26 mouse cellular contexts compared by ENCODE assay signal in genomic region chr9:65218916-65219315, GRCm38 (mm10). TPM values are rescaled to one million over a fixed set of nuclear protein-coding genes. Genes with fewer than 3 reads are reported as not detected.
DNase-seq lines count a peak whose midpoint lies in the region; ATAC-seq and TF ChIP-seq lines count a peak whose summit lies in the region.
"Had no signal": no experiment of that assay in that cellular context is flagged by ENCODE, and none has a peak within 500 bp of the region (broad histone marks: within the 10 kb centered on the region; RNA-seq: fewer than 3 reads in every experiment).

No protein-coding gene starts in this region.

- H3K4me3 ChIP-seq in gastrocnemius, adult 2 months, result peak overlapping the region; percentile 40; the same call in 1 of the 2 replicates
- H3K4me3 ChIP-seq in G1E (ENCODE audit: low read depth, low read length), result peak overlapping the region; percentile 38; the same call in 1 of the 2 replicates
- H3K4me3 ChIP-seq in liver, embryonic 13.5 days (replicated peaks), result no peak overlapping the region
- no peak overlapping the region for H3K4me3 ChIP-seq in liver, embryonic 16.5 days (ENCODE audit: low read depth, low read length)
- no peak overlapping the region for H3K4me3 ChIP-seq in midbrain, embryonic 13.5 days (replicated peaks)
- no peak overlapping the region for H3K4me3 ChIP-seq in kidney, adult 2 months (ENCODE audit: insufficient read depth, low read depth, low read length)
- H3K4me3 ChIP-seq in layer of hippocampus, adult 2 months, result no peak overlapping the region
- H3K4me3 ChIP-seq: embryonic facial prominence, embryonic 13.5 days; forebrain, embryonic 12.5 days; forebrain, embryonic 15.5 days; heart, embryonic 15.5 days had no signal

- H3K9ac ChIP-seq in liver, embryonic 13.5 days, result peak overlapping the region; percentile 99
- peak overlapping the region; percentile 0; the same call in 1 of the 2 replicates for H3K9ac ChIP-seq in liver, embryonic 16.5 days (ENCODE audit: low read depth, low read length)
- H3K9ac ChIP-seq in midbrain, embryonic 13.5 days (replicated peaks), result no peak overlapping the region
- H3K9ac ChIP-seq: embryonic facial prominence, embryonic 13.5 days; forebrain, embryonic 12.5 days; forebrain, embryonic 15.5 days; heart, embryonic 15.5 days; hindbrain, embryonic 14.5 days had no signal

- WGBS in liver, embryonic 13.5 days (ENCODE audit: insufficient replicate concordance), result 50% methylated on average over 1 of the region's 1 CpGs
- WGBS in liver, embryonic 16.5 days (ENCODE audit: insufficient replicate concordance), result 52% methylated on average over 1 of the region's 1 CpGs
- 67% methylated on average over 1 of the region's 1 CpGs for WGBS in midbrain, embryonic 13.5 days
- WGBS in kidney, adult 2 months, result 62% methylated on average over 1 of the region's 1 CpGs

- H3K9me3 ChIP-seq in G1E (replicated peaks), result peaks cover 7% of the 10 kb centered on the region
- H3K9me3 ChIP-seq in liver, embryonic 13.5 days (replicated peaks), result no peaks in the 10 kb centered on the region
- no peaks in the 10 kb centered on the region for H3K9me3 ChIP-seq in liver, embryonic 16.5 days (replicated peaks; ENCODE audit: control insufficient read depth, low read length)
- no peaks in the 10 kb centered on the region for H3K9me3 ChIP-seq in midbrain, embryonic 13.5 days
- H3K9me3 ChIP-seq: embryonic facial prominence, embryonic 13.5 days; forebrain, embryonic 12.5 days; forebrain, embryonic 15.5 days; heart, embryonic 15.5 days had no signal

- no peak for TF ChIP-seq CTCF in gastrocnemius, adult 2 months (IDR thresholded peaks at IDR 0.05)
- no peak for TF ChIP-seq CTCF in G1E (IDR thresholded peaks at IDR 0.05; ENCODE audit: low read depth, low read length)
- TF ChIP-seq CTCF in kidney, adult 2 months (conservative IDR thresholded peaks at IDR 0.05; ENCODE audit: insufficient read depth, insufficient read length, low read depth, low read length), result no peak
- no peak for TF ChIP-seq CTCF in layer of hippocampus, adult 2 months (conservative IDR thresholded peaks at IDR 0.05)

- peak overlapping the region; percentile 98 for H3K4me2 ChIP-seq in liver, embryonic 13.5 days
- H3K4me2 ChIP-seq in liver, embryonic 16.5 days (ENCODE audit: low read depth, low read length), result no peak overlapping the region
- no peak overlapping the region for H3K4me2 ChIP-seq in midbrain, embryonic 13.5 days (replicated peaks)
- H3K4me2 ChIP-seq: embryonic facial prominence, embryonic 13.5 days; forebrain, embryonic 12.5 days; forebrain, embryonic 15.5 days; heart, embryonic 11.5 days; heart, embryonic 15.5 days; hindbrain, embryonic 14.5 days had no signal

- no peak for TF ChIP-seq POLR2A in kidney, adult 2 months (IDR thresholded peaks at IDR 0.05; ENCODE audit: low read depth, low read length)

- peaks cover 42% of the 10 kb centered on the region for H3K36me3 ChIP-seq in G1E (replicated peaks)
- 0 out of 2 replicates have a peak, but pooled peaks cover 5% of the 10 kb centered on the region for H3K36me3 ChIP-seq in liver, embryonic 13.5 days
- H3K36me3 ChIP-seq in liver, embryonic 16.5 days (ENCODE audit: control insufficient read depth, insufficient read depth), result no peaks in the 10 kb centered on the region
- no peaks in the 10 kb centered on the region for H3K36me3 ChIP-seq in midbrain, embryonic 13.5 days
- H3K36me3 ChIP-seq in kidney, adult 2 months (ENCODE audit: control insufficient read depth, insufficient read depth, low read length), result no peaks in the 10 kb centered on the region
- H3K36me3 ChIP-seq: embryonic facial prominence, embryonic 13.5 days; forebrain, embryonic 12.5 days; forebrain, embryonic 15.5 days; heart, embryonic 15.5 days had no signal

- H3K27ac ChIP-seq in gastrocnemius, adult 2 months, result peak overlapping the region; percentile 88
- H3K27ac ChIP-seq in liver, embryonic 13.5 days, result peak overlapping the region; percentile 100
- H3K27ac ChIP-seq in liver, embryonic 16.5 days (ENCODE audit: low read length), result peak overlapping the region; percentile 99
- H3K27ac ChIP-seq in midbrain, embryonic 13.5 days, result no peak overlapping the region
- no peak overlapping the region for H3K27ac ChIP-seq in kidney, adult 2 months (ENCODE audit: insufficient read depth, low read depth, low read length)
- H3K27ac ChIP-seq in layer of hippocampus, adult 2 months, result no peak overlapping the region
- H3K27ac ChIP-seq: embryonic facial prominence, embryonic 13.5 days; forebrain, embryonic 12.5 days; forebrain, embryonic 15.5 days; heart, embryonic 15.5 days; hindbrain, embryonic 14.5 days; hindbrain, postnatal 0 days had no signal

- no peak for DNase-seq in gastrocnemius, adult 2 months
- DNase-seq in gastrocnemius, postnatal 14 days, result no peak
- no peak for DNase-seq in G1E (ENCODE audit: low spot score)
- no peak for DNase-seq in liver, embryonic 13.5 days
- DNase-seq in kidney, adult 2 months, result no peak
- DNase-seq in layer of hippocampus, adult 2 months (ENCODE audit: low spot score in 2 of 2), result no peak
- DNase-seq: adrenal gland, postnatal 10 days; adrenal gland, postnatal 36 days; cerebellum, adult 18-20 months; cerebellum, adult 9-10 months; cerebellum, postnatal 25 days; gastrocnemius, postnatal 10 days; heart, adult 11 months; heart, postnatal 10 days; heart, postnatal 36 days had no signal

- H3K4me1 ChIP-seq in G1E (ENCODE audit: insufficient read depth, low read depth, low read length), result peaks cover 76% of the 10 kb centered on the region
- H3K4me1 ChIP-seq in liver, embryonic 13.5 days (replicated peaks), result peaks cover 63% of the 10 kb centered on the region
- H3K4me1 ChIP-seq in liver, embryonic 16.5 days (ENCODE audit: control insufficient read depth, low read depth, low read length), result peaks cover 41% of the 10 kb centered on the region
- peaks cover 11% of the 10 kb centered on the region for H3K4me1 ChIP-seq in midbrain, embryonic 13.5 days (replicated peaks)
- H3K4me1 ChIP-seq in kidney, adult 2 months (ENCODE audit: control insufficient read depth, insufficient read depth, low read length), result peaks cover 15% of the 10 kb centered on the region; the same call in 1 of the 2 replicates

- ATAC-seq in G1E (ENCODE audit: extremely low read depth, insufficient number of reproducible peaks, low FRiP score, poor library complexity, severe bottlenecking), result no peak
- no peak for ATAC-seq in liver, embryonic 13.5 days (ENCODE audit: low read depth)
- ATAC-seq in liver, embryonic 16.5 days (ENCODE audit: low read depth), result no peak
- ATAC-seq in midbrain, embryonic 13.5 days, result no peak
- ATAC-seq: forebrain, embryonic 15.5 days; hindbrain, postnatal 0 days; Patski had no signal

- intact Hi-C loops in gastrocnemius, adult 2 months (cut with DNase I), result no loop called here
- intact Hi-C loops in gastrocnemius, postnatal 14 days (cut with DNase I; ENCODE audit: low total_unique reads), result no loop called here

- H3K27me3 ChIP-seq in G1E (ENCODE audit: insufficient read depth, low read length), result no peaks in the 10 kb centered on the region
- H3K27me3 ChIP-seq in liver, embryonic 13.5 days, result no peaks in the 10 kb centered on the region
- H3K27me3 ChIP-seq in liver, embryonic 16.5 days (ENCODE audit: control insufficient read depth, insufficient read depth, low read depth, low read length), result no peaks in the 10 kb centered on the region
- H3K27me3 ChIP-seq in midbrain, embryonic 13.5 days, result no peaks in the 10 kb centered on the region
- H3K27me3 ChIP-seq in kidney, adult 2 months (replicated peaks; ENCODE audit: control insufficient read depth, insufficient read depth, low read length), result no peaks in the 10 kb centered on the region
- H3K27me3 ChIP-seq: embryonic facial prominence, embryonic 13.5 days; forebrain, embryonic 12.5 days; forebrain, embryonic 15.5 days; heart, embryonic 15.5 days; Patski had no signal

RNA-seq across cellular contexts. Expression of gene Parp16, which starts 23.8 kb away (rescaled TPM):
- total RNA-seq in gastrocnemius, adult 2 months (2021), result 1 to 10 TPM; 3.6 to 3.9 TPM
- 1 to 10 TPM; 4.9 to 5.4 TPM for total RNA-seq in gastrocnemius, postnatal 14 days (2021)
- 14.8 and 19.5 TPM in 2 replicates for total RNA-seq in G1E (2014; fragmentation: Nextera tagmentation)
- 7.7 and 7.8 TPM in 2 replicates for total RNA-seq in G1E (2017)
- 15.9 and 19.4 TPM in 2 replicates for polyA plus RNA-seq in G1E (2012)
- polyA plus RNA-seq in liver, embryonic 13.5 days (2015; fragmentation: Nextera tagmentation; extraction: Ambion mirVana), result 8.2 and 9.2 TPM in 2 replicates
- polyA plus RNA-seq in liver, embryonic 16.5 days (2015; fragmentation: Nextera tagmentation; extraction: Ambion mirVana), result 9.9 and 11.2 TPM in 2 replicates
- polyA plus RNA-seq in midbrain, embryonic 13.5 days (2015; fragmentation: Nextera tagmentation; extraction: Ambion mirVana), result 4.8 and 5.6 TPM in 2 replicates
- 11.0 and 11.9 TPM in 2 replicates for polyA plus RNA-seq in kidney, adult 2 months (2012; rRNA removed)
- 1 to 10 TPM; 5.0 to 5.1 TPM for total RNA-seq in layer of hippocampus, adult 2 months (2021)

RNA-seq across cellular contexts. Expression of gene Cilp, which starts 46.1 kb away (rescaled TPM):
- total RNA-seq in gastrocnemius, adult 2 months (2021), result 10 to 100 TPM; 13.0 to 35.4 TPM
- total RNA-seq in gastrocnemius, postnatal 14 days (2021), result 100 to 1,000 TPM in 1 of 2 experiments, 10 to 100 TPM in 1; 63.1 to 122 TPM
- total RNA-seq in G1E (2014; fragmentation: Nextera tagmentation) (not detected in 2 replicates), G1E (2017) (under 0.01 TPM in 1 of 2 replicates, not detected in the other)
- not detected in 2 replicates for polyA plus RNA-seq in G1E (2012)
- 0.05 and 0.08 TPM in 2 replicates for polyA plus RNA-seq in liver, embryonic 13.5 days (2015; fragmentation: Nextera tagmentation; extraction: Ambion mirVana)
- 0.06 and 0.12 TPM in 2 replicates for polyA plus RNA-seq in liver, embryonic 16.5 days (2015; fragmentation: Nextera tagmentation; extraction: Ambion mirVana)
- 0.24 and 0.30 TPM in 2 replicates for polyA plus RNA-seq in midbrain, embryonic 13.5 days (2015; fragmentation: Nextera tagmentation; extraction: Ambion mirVana)
- 1.1 and 1.4 TPM in 2 replicates for polyA plus RNA-seq in kidney, adult 2 months (2012; rRNA removed)
- under 1 TPM in 1 of 2 experiments, not detected in 1; 0.26 TPM for total RNA-seq in layer of hippocampus, adult 2 months (2021)
- polyA plus RNA-seq: erythroblast, embryonic 14.5 days; Patski had no signal

Comparison
In these comparisons a context has a peak if more than half of its experiments do, and no peak if none do; other contexts are left out.
1. H3K27ac ChIP-seq: peak in gastrocnemius, adult 2 months (single experiment), liver, embryonic 13.5 days (single experiment) and liver, embryonic 16.5 days (single experiment); none in midbrain, embryonic 13.5 days (single experiment), kidney, adult 2 months (single experiment) and layer of hippocampus, adult 2 months (single experiment).
2. H3K4me3 ChIP-seq: peak in gastrocnemius, adult 2 months (single experiment) and G1E (single experiment); none in liver, embryonic 13.5 days (single experiment), liver, embryonic 16.5 days (single experiment), midbrain, embryonic 13.5 days (single experiment), kidney, adult 2 months (single experiment) and layer of hippocampus, adult 2 months (single experiment).